Mouse (Mus musculus) liver (tissue): Measurements from ENCODE around the gene Myof.
A peak's percentile ranks its signal among the peaks of the same experiment; 100 is the strongest.

Source experiments
- DNase-seq: peaks from one replicate; pipeline ENCODE4 v3.0.0-alpha.2; 2020; ENCODE audit warnings: mixed read lengths

The Myof gene

DNA sequence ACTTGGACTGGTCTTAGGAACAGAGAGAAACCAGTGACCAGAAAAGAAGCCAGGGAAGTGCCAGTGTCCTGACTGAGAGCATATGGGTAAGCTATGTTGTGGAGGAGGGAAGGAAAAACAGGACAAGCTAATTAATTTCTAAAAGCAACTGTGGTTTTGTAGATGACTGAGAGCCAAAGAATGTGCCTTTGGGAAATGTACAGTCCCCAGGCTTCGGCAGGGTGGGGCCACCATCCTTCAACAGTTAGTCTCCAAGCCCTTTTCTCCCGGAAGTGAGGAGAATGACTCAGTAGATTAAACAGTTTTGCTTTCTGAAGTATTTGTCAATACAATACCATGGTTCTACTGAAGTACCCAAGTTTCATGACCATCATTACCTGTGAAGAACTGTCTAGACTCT lies 5.1 kb downstream of the Myof start:
- no peak for DNase-seq

GRCm38 (mm10) chr19:38035766-38036165 lies 7.6 kb downstream of the Myof start:
- no peak for DNase-seq

- no peak for DNase-seq
These were observed 8.7 kb downstream of the Myof start for GRCm38 (mm10) chr19:38034696-38035095.

DNA sequence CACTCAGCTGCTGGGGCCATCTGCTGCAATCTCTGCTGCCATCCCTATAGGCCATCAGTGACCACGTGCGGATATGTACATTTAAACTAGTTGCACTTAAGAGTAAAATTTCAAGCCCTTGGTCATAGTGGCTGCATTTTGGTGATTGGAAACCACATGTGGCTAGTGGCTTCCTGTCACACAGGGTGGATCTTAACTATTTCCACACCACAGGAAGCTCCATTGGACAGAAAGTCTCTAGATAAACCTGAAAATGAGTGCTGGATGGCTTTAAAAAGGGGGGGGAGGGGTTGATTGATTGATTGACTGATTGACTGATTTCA lies 9.7 kb downstream of the Myof start:
- DNase-seq: no peak

DNA sequence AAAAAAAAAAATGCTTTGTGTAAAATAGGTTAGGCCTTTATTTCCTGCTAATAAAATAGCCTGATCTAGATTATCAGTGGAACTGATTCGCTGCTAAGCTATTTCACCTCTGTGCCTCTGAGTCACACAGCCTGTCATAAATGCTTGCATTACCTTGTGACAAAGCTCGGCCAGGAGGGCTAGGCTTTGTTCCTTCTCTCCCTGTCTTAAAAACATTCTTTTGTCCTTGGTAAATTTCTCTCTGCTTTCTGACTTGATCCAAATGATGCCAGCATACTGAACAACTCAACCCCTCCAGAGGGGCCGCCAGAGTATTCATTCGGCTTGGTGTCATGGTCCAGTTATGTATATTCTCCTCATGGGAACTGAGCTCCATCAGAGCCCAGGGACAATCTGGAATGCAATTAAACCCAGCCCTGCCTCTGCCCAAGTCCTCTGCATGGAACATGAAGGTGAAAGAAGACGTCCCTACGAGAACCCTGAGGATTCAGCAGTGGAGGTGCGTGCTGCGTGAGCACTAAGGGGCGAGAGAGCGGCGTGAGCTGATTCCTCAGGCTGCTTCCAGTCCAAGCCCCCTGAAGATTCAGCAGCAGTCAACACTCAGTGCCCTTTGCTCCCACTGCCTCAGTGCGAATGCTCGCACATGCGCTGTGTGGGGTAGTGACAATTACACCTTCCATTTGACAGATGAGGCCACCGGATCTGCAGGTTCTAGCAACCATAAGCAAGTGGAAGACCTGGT lies 10.2 kb downstream of the Myof start:
- no peak for DNase-seq

DNA sequence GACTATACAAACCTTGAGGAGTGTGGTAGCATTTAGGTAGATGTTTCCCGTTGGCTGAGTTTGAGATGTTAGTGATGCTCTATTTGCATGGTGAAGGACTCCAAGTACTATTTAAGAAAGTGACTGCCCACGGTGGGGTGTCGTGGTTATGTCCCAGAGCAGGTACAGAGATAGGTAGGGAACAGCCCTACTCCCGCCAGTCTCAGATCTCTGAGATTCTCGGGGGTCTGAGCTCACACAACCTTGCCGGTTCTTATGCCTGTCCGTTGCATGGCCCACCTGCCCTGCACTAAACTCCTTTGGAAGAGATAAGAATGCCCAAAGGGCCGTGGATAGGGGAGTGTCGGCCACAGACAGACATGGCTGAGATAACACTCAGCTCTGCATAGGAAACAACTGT lies 12.2 kb downstream of the Myof start:
- no peak for DNase-seq

- peak; percentile 35 for DNase-seq
These were observed 12.7 kb downstream of the Myof start for GRCm38 (mm10) chr19:38030673-38031137.

DNA sequence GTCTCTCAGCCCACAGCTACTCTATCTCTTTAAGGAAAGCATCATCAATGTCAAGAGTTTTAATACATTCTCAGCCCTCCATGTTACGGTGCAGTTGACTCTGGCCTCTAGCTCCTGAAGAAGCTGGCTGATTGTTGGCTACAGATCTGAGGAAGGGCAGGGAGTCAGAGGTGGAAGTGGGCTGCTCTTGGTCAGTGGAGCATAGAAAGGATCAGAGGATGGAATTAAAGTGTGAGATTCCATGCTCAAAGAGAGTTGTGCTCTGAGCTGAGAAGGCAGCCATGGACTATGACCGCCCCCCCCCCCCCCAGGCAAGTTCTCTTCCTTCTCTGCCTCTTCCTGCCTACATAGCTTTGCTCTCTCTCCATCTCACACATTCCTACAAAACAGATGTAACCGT lies 13.5 kb downstream of the Myof start:
- DNase-seq: no peak

DNA sequence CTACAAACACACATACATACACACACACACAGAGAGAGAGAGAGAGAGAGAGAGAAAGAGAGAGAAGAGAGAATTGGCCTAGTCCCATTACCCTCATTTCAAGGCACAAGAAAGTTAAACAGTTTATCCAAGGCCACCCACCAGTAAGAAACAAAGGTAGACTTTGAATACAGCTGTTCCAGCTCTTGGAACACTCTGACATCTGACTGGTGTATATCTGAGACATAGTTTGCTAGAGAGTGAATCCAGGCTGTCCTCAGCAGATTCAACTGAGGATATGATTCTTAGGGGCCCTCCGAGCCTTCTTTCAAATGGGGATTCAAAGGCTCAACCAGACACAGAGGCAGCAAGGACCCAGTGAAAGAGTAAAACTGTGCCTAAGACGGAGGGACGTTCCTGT lies 14.1 kb downstream of the Myof start:
- no peak for DNase-seq

GRCm38 (mm10) chr19:38027881-38028521 lies 15.4 kb downstream of the Myof start:
- peak; percentile 25 for DNase-seq

DNA sequence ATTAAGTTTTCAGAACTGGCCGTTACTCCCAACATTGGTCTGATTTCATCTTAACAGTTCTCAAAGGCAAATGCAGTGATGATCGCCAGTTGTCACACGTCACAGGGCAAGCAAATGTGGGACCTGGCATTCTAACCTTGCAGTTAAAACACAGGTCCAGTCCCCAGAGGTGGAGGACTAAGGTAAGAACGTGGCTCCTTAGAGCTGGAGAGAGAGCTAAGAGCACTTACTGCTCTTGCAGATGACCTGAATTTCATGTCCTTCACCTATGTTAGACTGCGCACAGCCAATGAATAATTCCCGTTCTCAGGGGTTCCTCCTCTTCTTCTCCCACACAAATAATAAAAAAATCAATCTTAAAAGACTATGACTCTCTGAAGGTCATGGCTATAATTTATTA lies 16.0 kb downstream of the Myof start:
- no peak for DNase-seq

- DNase-seq: no peak
These were observed 17.2 kb downstream of the Myof start for GRCm38 (mm10) chr19:38026211-38026624.

- DNase-seq: peak; percentile 18
These were observed 17.9 kb downstream of the Myof start for GRCm38 (mm10) chr19:38025254-38026041.

- DNase-seq: no peak
These were observed 19.8 kb downstream of the Myof start for GRCm38 (mm10) chr19:38023603-38024002.

- DNase-seq: no peak
These were observed 20.7 kb downstream of the Myof start for GRCm38 (mm10) chr19:38022710-38023109.

DNA sequence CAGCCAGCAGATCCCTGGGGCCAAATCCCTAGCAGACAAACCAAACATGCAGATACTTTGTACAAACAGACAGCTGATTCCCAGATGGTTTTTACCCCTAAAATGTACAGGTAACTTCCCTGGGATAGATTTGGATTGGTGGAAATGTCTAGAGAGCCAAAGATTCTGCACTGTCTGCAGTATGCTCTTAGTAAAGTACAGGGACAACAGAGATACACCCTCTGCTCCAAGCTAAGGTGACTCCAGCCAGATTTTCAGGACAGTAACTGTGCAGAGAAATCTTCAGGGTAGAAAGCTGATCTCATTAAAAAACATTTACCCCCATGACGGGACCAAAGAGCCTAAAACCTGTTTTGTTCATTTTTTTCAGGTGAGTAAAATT lies 27.5 kb downstream of the Myof start:
- no peak for DNase-seq

DNA sequence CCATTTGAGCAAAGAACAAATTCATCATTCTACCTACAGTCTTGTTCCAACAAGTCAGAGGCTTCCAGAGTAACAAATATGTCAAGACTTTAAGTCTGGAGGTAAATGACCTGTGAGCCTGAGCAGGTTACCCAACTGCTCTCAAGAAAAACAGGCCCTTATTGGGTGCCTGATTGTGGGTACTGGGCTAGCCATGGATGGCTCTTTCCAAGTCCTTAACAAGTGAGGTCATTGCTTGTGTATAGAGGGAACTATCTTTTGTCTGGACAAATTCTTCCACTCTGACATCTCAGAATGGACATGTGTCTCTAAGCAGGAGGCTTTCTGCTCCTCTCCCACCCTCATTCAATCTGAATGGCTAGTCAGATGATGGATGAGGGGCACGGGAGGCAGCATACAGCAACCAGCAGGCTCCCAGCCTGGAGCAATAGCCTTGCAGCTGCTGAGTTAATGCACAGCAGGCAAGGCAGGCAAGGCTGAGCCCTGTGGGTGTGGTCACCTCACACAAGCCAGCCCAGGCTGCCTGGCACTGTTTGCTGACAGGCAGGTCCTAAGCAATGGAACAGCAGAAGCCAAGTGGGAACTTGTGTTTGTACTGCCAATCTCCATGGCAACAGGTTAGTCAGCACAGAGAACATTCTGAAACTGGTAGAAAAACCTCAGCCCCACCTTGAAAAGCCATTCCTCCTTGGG lies 28.1 kb downstream of the Myof start:
- DNase-seq: peak; percentile 39

GRCm38 (mm10) chr19:38014443-38014842 lies 28.9 kb downstream of the Myof start:
- DNase-seq: no peak

GRCm38 (mm10) chr19:38011379-38011778 lies 32.0 kb downstream of the Myof start:
- DNase-seq: no peak

GRCm38 (mm10) chr19:38004809-38005380 lies 38.5 kb downstream of the Myof start:
- no peak for DNase-seq

- DNase-seq: no peak
These were observed 39.5 kb downstream of the Myof start for GRCm38 (mm10) chr19:38003671-38004521.

- DNase-seq: no peak
These were observed 40.6 kb downstream of the Myof start for GRCm38 (mm10) chr19:38002816-38003215.
